Mouse (Mus musculus): Measurements from ENCODE around the gene Spi1. TPM values are rescaled to one million over a fixed set of nuclear protein-coding genes. Genes with fewer than 3 reads are reported as not detected.

The Spi1 gene
- total RNA-seq, 1 experiment, result 0.31 TPM

GRCm38 (mm10) chr2:91085494-91086391 is 3.6 kb downstream of the Spi1 start:
- no peak for DNase-seq (ENCODE audit: low read depth, low spot score)
- no peaks in the 10 kb centered on the region for H3K9me3 ChIP-seq (ENCODE audit: control insufficient read depth, insufficient read depth, low read depth, low read length)
- TF ChIP-seq CHD2 (IDR thresholded peaks at IDR 0.05; ENCODE audit: low read depth, low read length) (no peak), HCFC1 (IDR thresholded peaks at IDR 0.05; ENCODE audit: borderline replicate concordance, insufficient read depth, low read length) (no peak), ZNF384 (IDR thresholded peaks at IDR 0.05; ENCODE audit: low read depth, low read length) (no peak), MAFK (IDR thresholded peaks at IDR 0.05; ENCODE audit: insufficient read depth, low read depth, low read length) (no peak), ZC3H11A (IDR thresholded peaks at IDR 0.05; ENCODE audit: borderline replicate concordance, low read depth, low read length) (no peak)
- H3K9ac ChIP-seq (ENCODE audit: insufficient read depth, low read depth, low read length, poor library complexity, severe bottlenecking), result no peak overlapping the region
- no peaks in the 10 kb centered on the region for H3K4me1 ChIP-seq (ENCODE audit: control insufficient read depth in 2 of 2, insufficient read depth in 2 of 2, low read length in 2 of 2, poor library complexity in 1 of 2)
- H3K36me3 ChIP-seq (ENCODE audit: control insufficient read depth, insufficient read depth, low read length, poor library complexity, severe bottlenecking), result no peaks in the 10 kb centered on the region
- H3K4me3 ChIP-seq (ENCODE audit: insufficient read depth in 1 of 2, low read depth in 1 of 2, low read length in 2 of 2, poor library complexity in 1 of 2, severe bottlenecking in 1 of 2), result no peak overlapping the region
- in situ Hi-C loops (cut with MboI; ENCODE audit: low sequenced_read_pairs in 2 of 2, unreplicated experiment in 2 of 2), result no loop called here
- no peak overlapping the region for H3K27ac ChIP-seq (ENCODE audit: insufficient read depth, low read depth, low read length, poor library complexity, severe bottlenecking)

DNA sequence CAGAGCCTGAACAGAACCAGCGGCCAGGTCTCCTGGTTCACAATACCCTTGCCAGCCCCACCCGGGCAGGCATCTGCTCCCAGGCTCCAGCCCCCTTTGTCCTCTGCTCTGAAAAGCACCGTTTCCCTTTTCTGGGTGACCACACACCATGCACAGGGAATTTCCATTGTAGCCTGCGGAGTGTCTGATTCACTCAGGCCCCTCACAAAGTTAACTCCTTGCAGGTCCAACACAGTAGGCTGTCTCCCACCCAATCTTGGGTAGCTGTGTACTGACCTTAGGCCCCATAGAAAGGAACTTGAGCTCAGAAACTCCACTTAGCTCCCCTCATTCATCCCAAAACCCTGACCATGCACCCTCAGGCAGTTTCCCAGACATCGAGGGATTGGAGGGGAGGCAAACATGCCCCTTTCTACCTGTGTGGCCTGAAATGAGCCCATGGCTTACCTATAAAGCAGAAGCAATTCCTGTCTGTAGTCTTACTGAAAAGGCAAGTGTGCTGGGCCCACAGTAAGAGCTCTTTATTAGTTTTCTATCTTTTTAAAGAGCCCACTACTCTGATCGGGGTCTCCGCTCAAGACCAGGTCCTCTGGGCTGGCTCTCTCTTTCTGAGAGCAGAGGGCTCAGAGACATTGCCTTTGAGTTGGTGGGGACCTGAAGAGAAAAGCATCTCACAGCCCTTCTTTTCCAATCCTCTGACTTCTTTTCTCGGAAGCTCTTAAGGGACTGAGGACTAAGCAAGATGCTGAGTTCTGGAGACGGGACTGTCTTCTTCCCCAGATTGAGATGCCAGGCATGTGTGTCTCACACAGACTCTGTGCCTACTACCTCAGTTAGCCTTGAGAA is 4.4 kb downstream of the Spi1 start:
- Histone ChIP-seq H3K4me3 (ENCODE audit: insufficient read depth in 1 of 2, low read depth in 1 of 2, low read length in 2 of 2, poor library complexity in 1 of 2, severe bottlenecking in 1 of 2) (no peak overlapping the region), H3K36me3 (ENCODE audit: control insufficient read depth, insufficient read depth, low read length, poor library complexity, severe bottlenecking) (no peaks in the 10 kb centered on the region), H3K9me3 (ENCODE audit: control insufficient read depth, insufficient read depth, low read depth, low read length) (no peaks in the 10 kb centered on the region), H3K9ac (ENCODE audit: insufficient read depth, low read depth, low read length, poor library complexity, severe bottlenecking) (no peak overlapping the region), H3K4me1 (ENCODE audit: control insufficient read depth in 2 of 2, insufficient read depth in 2 of 2, low read length in 2 of 2, poor library complexity in 1 of 2) (no peaks in the 10 kb centered on the region), H3K27ac (ENCODE audit: insufficient read depth, low read depth, low read length, poor library complexity, severe bottlenecking) (no peak overlapping the region)
- TF ChIP-seq ZNF384 (IDR thresholded peaks at IDR 0.05; ENCODE audit: low read depth, low read length), result no peak
- TF ChIP-seq MAFK (IDR thresholded peaks at IDR 0.05; ENCODE audit: insufficient read depth, low read depth, low read length), result no peak
- no peak for TF ChIP-seq HCFC1 (IDR thresholded peaks at IDR 0.05; ENCODE audit: borderline replicate concordance, insufficient read depth, low read length)
- TF ChIP-seq ZC3H11A (IDR thresholded peaks at IDR 0.05; ENCODE audit: borderline replicate concordance, low read depth, low read length), result no peak
- TF ChIP-seq CHD2 (IDR thresholded peaks at IDR 0.05; ENCODE audit: low read depth, low read length), result no peak
- no peak for DNase-seq (ENCODE audit: low read depth, low spot score)
- in situ Hi-C loops (cut with MboI; ENCODE audit: low sequenced_read_pairs in 2 of 2, unreplicated experiment in 2 of 2), result no loop called here

DNA sequence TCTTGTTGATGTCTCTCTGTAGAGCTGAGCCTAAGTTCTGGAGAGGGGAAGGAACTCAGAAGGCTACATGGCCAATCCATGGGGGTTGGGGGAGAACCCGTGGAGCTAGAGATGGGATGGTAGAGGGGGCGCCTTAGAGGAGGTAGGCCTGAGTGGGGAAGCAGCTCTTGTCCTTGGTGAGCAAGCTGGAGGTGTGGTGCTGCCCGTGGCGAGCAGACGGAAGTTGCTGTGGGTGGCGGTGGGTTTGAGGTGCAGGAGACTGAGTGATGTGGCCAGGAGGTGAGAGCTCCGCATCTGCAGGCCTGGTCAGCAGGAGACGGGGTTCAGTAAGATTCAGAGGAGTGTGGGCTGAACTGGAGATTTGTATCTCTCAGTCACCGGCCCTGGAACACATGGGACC is 5.3 kb downstream of the Spi1 start:
- in situ Hi-C loops (cut with MboI; ENCODE audit: low sequenced_read_pairs in 2 of 2, unreplicated experiment in 2 of 2), result no loop called here
- H3K9ac ChIP-seq (ENCODE audit: insufficient read depth, low read depth, low read length, poor library complexity, severe bottlenecking), result no peak overlapping the region
- H3K4me1 ChIP-seq (ENCODE audit: control insufficient read depth in 2 of 2, insufficient read depth in 2 of 2, low read length in 2 of 2, poor library complexity in 1 of 2), result no peaks in the 10 kb centered on the region
- TF ChIP-seq HCFC1 (IDR thresholded peaks at IDR 0.05; ENCODE audit: borderline replicate concordance, insufficient read depth, low read length) (no peak), CHD2 (IDR thresholded peaks at IDR 0.05; ENCODE audit: low read depth, low read length) (no peak), MAFK (IDR thresholded peaks at IDR 0.05; ENCODE audit: insufficient read depth, low read depth, low read length) (no peak), ZNF384 (IDR thresholded peaks at IDR 0.05; ENCODE audit: low read depth, low read length) (no peak), ZC3H11A (IDR thresholded peaks at IDR 0.05; ENCODE audit: borderline replicate concordance, low read depth, low read length) (no peak)
- no peaks in the 10 kb centered on the region for H3K36me3 ChIP-seq (ENCODE audit: control insufficient read depth, insufficient read depth, low read length, poor library complexity, severe bottlenecking)
- no peak overlapping the region for H3K4me3 ChIP-seq (ENCODE audit: insufficient read depth in 1 of 2, low read depth in 1 of 2, low read length in 2 of 2, poor library complexity in 1 of 2, severe bottlenecking in 1 of 2)
- H3K9me3 ChIP-seq (ENCODE audit: control insufficient read depth, insufficient read depth, low read depth, low read length), result no peaks in the 10 kb centered on the region
- no peak for DNase-seq (ENCODE audit: low read depth, low spot score)
- no peak overlapping the region for H3K27ac ChIP-seq (ENCODE audit: insufficient read depth, low read depth, low read length, poor library complexity, severe bottlenecking)

- no peak for DNase-seq (ENCODE audit: low read depth, low spot score)
- Histone ChIP-seq H3K4me3 (ENCODE audit: insufficient read depth in 1 of 2, low read depth in 1 of 2, low read length in 2 of 2, poor library complexity in 1 of 2, severe bottlenecking in 1 of 2) (no peak overlapping the region), H3K9me3 (ENCODE audit: control insufficient read depth, insufficient read depth, low read depth, low read length) (no peaks in the 10 kb centered on the region), H3K4me1 (ENCODE audit: control insufficient read depth in 2 of 2, insufficient read depth in 2 of 2, low read length in 2 of 2, poor library complexity in 1 of 2) (no peaks in the 10 kb centered on the region), H3K9ac (ENCODE audit: insufficient read depth, low read depth, low read length, poor library complexity, severe bottlenecking) (no peak overlapping the region), H3K27ac (ENCODE audit: insufficient read depth, low read depth, low read length, poor library complexity, severe bottlenecking) (no peak overlapping the region), H3K36me3 (ENCODE audit: control insufficient read depth, insufficient read depth, low read length, poor library complexity, severe bottlenecking) (no peaks in the 10 kb centered on the region)
- TF ChIP-seq ZC3H11A (IDR thresholded peaks at IDR 0.05; ENCODE audit: borderline replicate concordance, low read depth, low read length) (no peak), HCFC1 (IDR thresholded peaks at IDR 0.05; ENCODE audit: borderline replicate concordance, insufficient read depth, low read length) (no peak), ZNF384 (IDR thresholded peaks at IDR 0.05; ENCODE audit: low read depth, low read length) (no peak; the same call in 1 of the 2 replicates), CHD2 (IDR thresholded peaks at IDR 0.05; ENCODE audit: low read depth, low read length) (no peak), MAFK (IDR thresholded peaks at IDR 0.05; ENCODE audit: insufficient read depth, low read depth, low read length) (no peak)
- in situ Hi-C loops (cut with MboI; ENCODE audit: low sequenced_read_pairs in 2 of 2, unreplicated experiment in 2 of 2), result no loop called here
Measured at GRCm38 (mm10) chr2:91088987-91089386, 6.8 kb downstream of the Spi1 start.

All from ES-E14 (cell line).